Mouse (Mus musculus) lung, postnatal 0 days (tissue): Measurements from ENCODE around the gene Lcorl.

ENCODE experiments used
- CTCF ChIP-seq: IDR thresholded peaks from 2 replicates; pipeline ENCODE4 v1.5.1; 2016; ENCODE audit warnings: antibody characterized with exemption, mild to moderate bottlenecking
- EP300 ChIP-seq: IDR thresholded peaks from 2 replicates; pipeline ENCODE4 v1.6.1; 2016; ENCODE audit warnings: antibody characterized with exemption, mild to moderate bottlenecking, control low read depth

DNA sequence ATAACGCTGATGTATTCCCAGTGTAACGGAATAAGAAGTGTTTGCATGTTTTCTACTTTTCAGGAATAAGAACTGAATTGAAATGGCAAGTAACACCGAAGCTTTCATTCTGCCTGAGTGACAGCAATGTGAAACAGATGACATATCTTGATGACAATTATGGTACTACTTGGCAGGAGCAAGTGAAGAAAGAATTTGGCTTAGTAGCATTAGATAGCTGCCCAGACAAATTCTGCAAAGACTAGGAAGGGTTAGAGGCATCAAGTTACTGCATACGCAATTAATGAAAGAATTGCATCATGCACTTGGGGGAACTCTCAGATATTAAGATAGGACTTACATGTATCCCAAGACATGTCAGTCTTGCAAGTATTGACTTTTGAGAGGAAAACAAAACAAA is 18.1 kb upstream of the Lcorl start:
- TF ChIP-seq CTCF (no peak), EP300 (no peak)
